Mouse (Mus musculus) liver, embryonic 15.5 days (tissue): ENCODE measurements around the gene Plxna1. TPM values are rescaled to one million over a fixed set of nuclear protein-coding genes. Genes with fewer than 3 reads are reported as not detected.
A peak's percentile ranks its signal among the peaks of the same experiment; 100 is the strongest.

ENCODE experiments used
- ATAC-seq: fragments of 200-750 bp; cut with Nextera tagmentation; 2 replicates; pipeline ENCODE4 v1.8.0; 2017; ENCODE audit warnings: moderate number of reproducible peaks, mild to moderate bottlenecking, moderate library complexity; ENCODE audit not compliant: insufficient read depth
- H3K27ac ChIP-seq: fragments of 300-500 bp; sonication (generic); replicated peaks from 2 replicates; pipeline ENCODE4 v1.5.1; 2015; ENCODE audit warnings: mild to moderate bottlenecking, inconsistent platforms
- H3K27me3 ChIP-seq: fragments of 300-500 bp; sonication (generic); 2 replicates; pipeline ENCODE4 v1.6.1; 2015; ENCODE audit warnings: mild to moderate bottlenecking, inconsistent platforms
- H3K36me3 ChIP-seq: fragments of 300-500 bp; sonication (generic); replicated peaks from 2 replicates; pipeline ENCODE4 v1.6.1; 2015; ENCODE audit warnings: moderate library complexity, mild to moderate bottlenecking, inconsistent platforms
- H3K4me1 ChIP-seq: fragments of 300-500 bp; sonication (generic); replicated peaks from 2 replicates; pipeline ENCODE4 v1.6.1; 2015; ENCODE audit warnings: inconsistent platforms
- H3K4me2 ChIP-seq: fragments of 300-500 bp; sonication (generic); 2 replicates; pipeline ENCODE4 v1.6.1; 2015; ENCODE audit warnings: moderate library complexity, mild to moderate bottlenecking, inconsistent platforms
- H3K4me3 ChIP-seq: fragments of 300-500 bp; sonication (generic); replicated peaks from 2 replicates; pipeline ENCODE4 v1.5.1; 2015; ENCODE audit warnings: mild to moderate bottlenecking, inconsistent platforms
- H3K9ac ChIP-seq: fragments of 300-500 bp; sonication (generic); 2 replicates; pipeline ENCODE4 v1.6.1; 2015; ENCODE audit warnings: moderate library complexity, mild to moderate bottlenecking, inconsistent platforms
- H3K9me3 ChIP-seq: fragments of 300-500 bp; sonication (generic); replicated peaks from 2 replicates; pipeline ENCODE4 v1.6.1; 2016; ENCODE audit warnings: inconsistent platforms
- WGBS: fragments of 180-500 bp; shearing (Covaris S2); methylation state at CpG from one replicate; pipeline ENCODE4 v1.1.7; 2015; ENCODE audit warnings: mixed read lengths; ENCODE audit not compliant: insufficient replicate concordance; 5-methylcytosine and 5-hydroxymethylcytosine counted together
- polyA plus RNA-seq: library from polyadenylated mRNA; unstranded; fragments of >200 nt; fragmentation: Nextera tagmentation; extraction: Ambion mirVana; gene quantifications from 2 replicates; pipeline ENCODE4 v1.2.1, GENCODE M21; 2015

The Plxna1 gene
- polyA plus RNA-seq, 1 experiment from 2014 or later = 1.8 TPM

DNA sequence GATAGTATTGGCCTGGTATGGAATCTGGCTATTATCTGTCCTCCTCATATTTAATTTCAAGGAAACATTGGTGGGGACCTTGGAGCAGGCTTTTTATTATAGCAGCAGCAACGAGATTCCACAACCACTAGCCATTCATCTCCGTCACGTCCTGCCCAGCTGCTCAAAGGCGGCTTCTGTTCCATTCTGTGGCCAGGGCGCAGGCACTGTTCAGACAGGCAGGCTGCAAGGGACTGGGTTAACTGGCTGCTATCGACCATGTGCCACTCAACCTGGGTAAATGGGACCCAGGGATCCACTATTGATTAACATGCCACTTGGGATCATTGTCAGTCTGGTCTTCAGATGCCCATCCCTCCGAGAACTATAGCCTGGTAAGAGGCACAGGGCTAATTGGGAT lies 27.4 kb upstream of the Plxna1 start:
- H3K9ac ChIP-seq = no peak overlapping the region
- WGBS = 72% methylated on average over 7 of the region's 7 CpGs

DNA sequence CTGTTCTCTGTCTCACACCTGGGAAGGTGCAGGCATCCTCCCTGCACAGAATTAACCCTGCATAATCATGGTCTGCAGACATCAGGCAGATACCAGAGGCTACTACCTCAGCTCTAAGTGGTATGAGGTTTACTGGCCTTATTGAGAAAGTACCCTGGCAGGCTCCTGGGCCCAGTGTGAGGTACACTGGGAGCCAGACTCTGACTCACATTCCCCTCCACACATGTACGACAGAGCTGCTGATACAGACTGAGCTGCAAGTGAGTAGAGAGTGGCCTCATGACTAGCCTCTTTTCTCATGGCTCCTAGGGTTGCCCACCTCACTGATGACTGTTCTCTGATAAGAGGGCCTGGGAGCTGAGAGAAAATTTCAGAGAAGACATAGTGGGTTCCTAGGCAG lies 24.5 kb upstream of the Plxna1 start:
- Histone ChIP-seq H3K36me3 (no peaks in the 10 kb centered on the region), H3K27me3 (no peaks in the 10 kb centered on the region), H3K4me1 (no peaks in the 10 kb centered on the region), H3K9me3 (no peaks in the 10 kb centered on the region), H3K9ac (no peak overlapping the region), H3K4me3 (no peak overlapping the region), H3K4me2 (no peak overlapping the region), H3K27ac (no peak overlapping the region)
- WGBS = 42% methylated on average over 1 of the region's 1 CpGs
- no peak for ATAC-seq

More for the DNA sequence above, 27.4 kb upstream of the Plxna1 start:
- Histone ChIP-seq H3K27me3 (no peaks in the 10 kb centered on the region), H3K4me2 (no peak overlapping the region), H3K4me1 (no peaks in the 10 kb centered on the region), H3K9me3 (no peaks in the 10 kb centered on the region), H3K4me3 (no peak overlapping the region), H3K27ac (no peak overlapping the region), H3K36me3 (no peaks in the 10 kb centered on the region)
- no peak for ATAC-seq

DNA sequence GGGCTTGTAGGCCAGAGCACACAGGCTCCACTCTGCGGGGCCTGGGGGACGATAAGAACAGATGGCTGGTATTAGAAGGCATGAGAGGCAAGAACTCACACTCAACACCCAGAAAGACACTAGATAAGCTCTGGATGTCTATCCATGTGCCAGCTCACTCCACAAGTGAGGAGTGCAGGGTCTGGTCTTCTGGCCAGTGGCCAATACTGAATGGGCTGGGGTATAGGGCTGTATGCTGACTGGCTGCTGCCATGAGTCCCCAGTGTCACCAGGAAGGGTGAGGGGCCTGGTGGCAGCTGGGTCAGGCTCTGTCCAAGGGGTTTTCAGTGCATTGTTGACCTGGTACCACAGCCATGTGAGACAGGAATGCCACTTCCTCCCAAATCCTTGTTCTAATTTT lies 22.3 kb upstream of the Plxna1 start:
- Histone ChIP-seq H3K27ac (no peak overlapping the region), H3K36me3 (no peaks in the 10 kb centered on the region), H3K9ac (no peak overlapping the region), H3K4me1 (no peaks in the 10 kb centered on the region), H3K27me3 (no peaks in the 10 kb centered on the region), H3K9me3 (no peaks in the 10 kb centered on the region), H3K4me3 (no peak overlapping the region), H3K4me2 (no peak overlapping the region)
- ATAC-seq = no peak
- WGBS = 57% methylated on average over 2 of the region's 2 CpGs

DNA sequence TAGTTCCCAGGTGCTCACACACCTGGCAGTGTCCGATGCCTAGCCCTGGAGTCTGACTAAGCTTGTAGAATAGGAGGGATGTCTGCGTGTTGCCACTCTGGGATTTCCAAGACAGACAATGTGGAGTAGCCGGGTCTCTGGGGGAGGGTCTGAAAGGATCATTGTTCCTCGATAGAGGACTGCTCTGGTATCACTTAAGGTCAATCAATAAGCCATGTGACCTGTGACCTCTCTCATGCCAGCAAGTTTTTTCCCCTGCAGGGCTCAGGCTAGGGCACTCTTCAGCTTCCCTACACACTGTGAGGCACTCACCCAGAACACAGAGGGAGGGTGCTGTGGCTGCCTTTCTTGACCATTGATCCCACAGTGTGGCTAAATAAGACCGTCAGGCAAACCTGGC lies 19.4 kb upstream of the Plxna1 start:
- Histone ChIP-seq H3K9ac (no peak overlapping the region), H3K27me3 (no peaks in the 10 kb centered on the region), H3K36me3 (no peaks in the 10 kb centered on the region), H3K4me1 (no peaks in the 10 kb centered on the region), H3K4me3 (no peak overlapping the region), H3K9me3 (no peaks in the 10 kb centered on the region), H3K27ac (no peak overlapping the region), H3K4me2 (no peak overlapping the region)
- 55% methylated on average over 5 of the region's 5 CpGs for WGBS
- ATAC-seq = no peak

DNA sequence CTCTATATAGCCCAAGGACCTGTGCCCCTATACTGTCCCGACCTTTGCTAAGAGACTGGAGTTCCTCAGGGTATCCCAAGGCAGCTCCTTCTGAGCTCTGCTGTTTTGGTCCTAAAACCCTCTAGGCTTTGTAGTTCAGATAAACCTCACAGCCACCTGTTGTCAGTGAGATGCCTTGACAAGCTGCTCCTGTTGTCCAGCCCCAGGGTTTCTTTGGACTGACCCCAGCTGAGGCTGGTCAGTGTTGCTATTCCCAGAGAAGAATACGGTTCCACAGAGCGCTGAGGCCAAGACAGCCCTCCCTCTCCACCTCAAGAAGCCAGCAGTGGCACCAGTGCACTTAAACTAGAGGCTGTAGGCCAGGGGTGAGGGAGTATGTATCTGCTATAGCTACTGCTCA lies 18.8 kb upstream of the Plxna1 start:
- Histone ChIP-seq H3K27me3 (no peaks in the 10 kb centered on the region), H3K9ac (no peak overlapping the region), H3K4me1 (no peaks in the 10 kb centered on the region), H3K36me3 (no peaks in the 10 kb centered on the region), H3K4me2 (no peak overlapping the region), H3K27ac (no peak overlapping the region), H3K4me3 (no peak overlapping the region), H3K9me3 (no peaks in the 10 kb centered on the region)
- 55% methylated on average over 3 of the region's 3 CpGs for WGBS
- ATAC-seq = no peak

DNA sequence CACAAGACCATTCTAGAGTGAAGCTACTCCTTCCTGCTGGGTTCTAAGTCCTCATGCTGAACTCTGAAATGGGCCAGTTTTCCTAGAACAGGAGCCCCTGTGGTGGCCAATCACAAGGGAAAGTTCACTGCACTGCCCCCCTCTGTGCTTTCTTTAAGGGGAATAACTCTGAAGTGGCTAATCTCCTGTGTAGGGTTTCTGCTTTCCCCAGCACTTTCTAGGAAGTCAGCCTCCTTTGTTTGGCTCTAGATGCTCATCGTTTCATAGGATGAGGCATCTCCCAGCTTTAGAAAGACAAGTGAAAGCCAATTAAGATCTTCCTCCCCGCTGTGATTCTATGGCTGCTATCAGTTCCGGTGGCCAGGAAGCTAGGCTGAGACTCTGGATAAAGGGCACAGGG lies 18.3 kb upstream of the Plxna1 start:
- no peak overlapping the region for H3K27ac ChIP-seq
- H3K4me2 ChIP-seq = no peak overlapping the region
- no peak for ATAC-seq
- H3K4me3 ChIP-seq = no peak overlapping the region
- no peaks in the 10 kb centered on the region for H3K36me3 ChIP-seq
- H3K27me3 ChIP-seq = no peaks in the 10 kb centered on the region
- H3K9ac ChIP-seq = no peak overlapping the region
- no peaks in the 10 kb centered on the region for H3K9me3 ChIP-seq
- 54% methylated on average over 3 of the region's 3 CpGs for WGBS
- H3K4me1 ChIP-seq = no peaks in the 10 kb centered on the region

DNA sequence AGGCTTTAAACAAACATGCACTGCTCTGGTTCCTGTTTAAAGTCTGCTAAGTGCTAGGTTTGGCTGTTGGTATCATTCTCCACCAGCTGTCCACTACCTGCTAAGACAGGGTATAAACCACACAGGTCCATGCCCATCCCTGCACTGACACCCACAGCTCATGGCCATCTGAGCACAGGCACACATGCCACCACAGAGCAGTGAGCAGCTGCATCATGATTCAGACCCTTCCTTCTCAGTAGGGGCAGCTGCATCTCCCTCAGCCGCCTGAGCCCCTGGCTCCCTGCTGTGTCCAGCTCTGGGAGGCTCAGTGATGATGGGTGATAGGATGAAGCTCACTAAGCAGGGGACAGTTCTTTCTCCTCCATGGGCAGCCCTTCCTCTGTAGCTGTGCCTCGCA lies 15.8 kb upstream of the Plxna1 start:
- Histone ChIP-seq H3K9me3 (no peaks in the 10 kb centered on the region), H3K4me1 (no peaks in the 10 kb centered on the region), H3K27ac (no peak overlapping the region), H3K4me2 (no peak overlapping the region), H3K9ac (no peak overlapping the region), H3K27me3 (no peaks in the 10 kb centered on the region), H3K36me3 (no peaks in the 10 kb centered on the region), H3K4me3 (no peak overlapping the region)
- WGBS = 35% methylated on average over 2 of the region's 2 CpGs
- ATAC-seq = no peak

DNA sequence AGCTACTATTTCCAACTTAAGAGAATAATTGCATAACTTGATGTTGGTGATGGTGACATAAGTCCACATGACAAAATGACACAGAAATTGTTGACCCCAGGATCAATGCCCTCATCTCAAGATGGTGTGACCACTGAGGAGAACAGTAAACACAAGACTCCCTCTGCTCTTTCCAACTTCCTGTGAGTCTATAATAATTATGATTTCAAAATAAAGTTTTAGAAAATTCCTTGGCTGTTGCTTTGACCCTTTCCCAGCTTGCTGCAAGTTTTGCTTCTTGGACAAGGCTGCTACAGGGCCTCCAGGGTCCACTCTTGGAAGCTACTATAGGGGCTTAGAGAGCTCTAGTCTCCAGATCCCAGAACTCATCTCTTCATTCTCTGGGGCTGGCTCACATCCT lies 6.4 kb upstream of the Plxna1 start:
- Histone ChIP-seq H3K4me3 (no peak overlapping the region), H3K27me3 (peaks cover 5% of the 10 kb centered on the region; the same call in 1 of the 2 replicates), H3K36me3 (no peaks in the 10 kb centered on the region), H3K27ac (no peak overlapping the region), H3K4me2 (no peak overlapping the region), H3K9ac (no peak overlapping the region), H3K9me3 (no peaks in the 10 kb centered on the region), H3K4me1 (no peaks in the 10 kb centered on the region)
- ATAC-seq = no peak

DNA sequence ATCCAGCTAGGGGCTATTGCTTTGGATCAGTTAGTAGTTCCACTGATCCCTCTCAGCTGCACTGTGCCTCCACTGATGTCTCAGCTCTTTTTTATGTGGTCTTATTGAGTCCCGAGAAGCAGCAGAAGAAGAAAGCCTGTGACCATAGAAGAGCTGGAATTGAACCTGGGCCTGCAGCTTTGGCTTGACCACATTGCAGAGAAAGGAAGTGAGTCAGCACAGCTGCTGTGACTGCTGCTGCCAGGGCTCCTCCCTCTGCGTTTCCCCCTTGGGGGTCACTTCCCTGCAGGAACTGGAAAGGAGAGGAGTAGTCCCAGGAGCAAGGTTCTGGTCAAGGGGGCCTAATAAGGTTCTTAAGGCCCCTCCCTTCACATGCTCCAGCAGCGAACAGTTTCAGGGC lies 1.9 kb upstream of the Plxna1 start:
- ATAC-seq = no peak
- Histone ChIP-seq H3K27ac (no peak overlapping the region), H3K36me3 (no peaks in the 10 kb centered on the region), H3K27me3 (peaks cover 45% of the 10 kb centered on the region), H3K9ac (no peak overlapping the region), H3K4me2 (no peak overlapping the region), H3K9me3 (no peaks in the 10 kb centered on the region), H3K4me1 (peaks cover 36% of the 10 kb centered on the region), H3K4me3 (no peak overlapping the region)
- 26% methylated on average over 3 of the region's 3 CpGs for WGBS

DNA sequence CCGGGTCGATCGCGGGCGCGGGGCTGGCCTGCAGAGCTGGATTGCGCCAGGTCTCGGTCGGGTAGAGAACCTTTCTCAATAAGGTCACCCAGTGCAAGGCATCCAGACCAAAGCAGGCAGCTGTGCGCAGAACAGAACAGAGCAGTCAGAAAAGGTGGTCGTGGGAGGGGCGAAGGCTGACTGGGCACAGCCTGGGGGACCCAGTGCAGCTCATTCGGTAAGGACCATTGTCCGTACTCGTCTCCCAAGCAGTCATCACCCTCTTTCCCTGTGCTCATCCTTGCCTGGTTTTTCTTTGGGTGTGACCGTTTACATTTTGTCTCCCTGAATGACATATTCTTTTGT lies 659 bp upstream of the Plxna1 start:
- peak overlapping the region; percentile 67 for H3K4me3 ChIP-seq
- ATAC-seq = no peak
- WGBS = 11% methylated on average over 16 of the region's 16 CpGs
- H3K9ac ChIP-seq = no peak overlapping the region; the same call in 1 of the 2 replicates
- no peak overlapping the region for H3K27ac ChIP-seq
- peaks cover 36% of the 10 kb centered on the region for H3K4me1 ChIP-seq
- H3K4me2 ChIP-seq = peak overlapping the region; percentile 89
- H3K36me3 ChIP-seq = no peaks in the 10 kb centered on the region
- peaks cover 45% of the 10 kb centered on the region for H3K27me3 ChIP-seq
- H3K9me3 ChIP-seq = no peaks in the 10 kb centered on the region

DNA sequence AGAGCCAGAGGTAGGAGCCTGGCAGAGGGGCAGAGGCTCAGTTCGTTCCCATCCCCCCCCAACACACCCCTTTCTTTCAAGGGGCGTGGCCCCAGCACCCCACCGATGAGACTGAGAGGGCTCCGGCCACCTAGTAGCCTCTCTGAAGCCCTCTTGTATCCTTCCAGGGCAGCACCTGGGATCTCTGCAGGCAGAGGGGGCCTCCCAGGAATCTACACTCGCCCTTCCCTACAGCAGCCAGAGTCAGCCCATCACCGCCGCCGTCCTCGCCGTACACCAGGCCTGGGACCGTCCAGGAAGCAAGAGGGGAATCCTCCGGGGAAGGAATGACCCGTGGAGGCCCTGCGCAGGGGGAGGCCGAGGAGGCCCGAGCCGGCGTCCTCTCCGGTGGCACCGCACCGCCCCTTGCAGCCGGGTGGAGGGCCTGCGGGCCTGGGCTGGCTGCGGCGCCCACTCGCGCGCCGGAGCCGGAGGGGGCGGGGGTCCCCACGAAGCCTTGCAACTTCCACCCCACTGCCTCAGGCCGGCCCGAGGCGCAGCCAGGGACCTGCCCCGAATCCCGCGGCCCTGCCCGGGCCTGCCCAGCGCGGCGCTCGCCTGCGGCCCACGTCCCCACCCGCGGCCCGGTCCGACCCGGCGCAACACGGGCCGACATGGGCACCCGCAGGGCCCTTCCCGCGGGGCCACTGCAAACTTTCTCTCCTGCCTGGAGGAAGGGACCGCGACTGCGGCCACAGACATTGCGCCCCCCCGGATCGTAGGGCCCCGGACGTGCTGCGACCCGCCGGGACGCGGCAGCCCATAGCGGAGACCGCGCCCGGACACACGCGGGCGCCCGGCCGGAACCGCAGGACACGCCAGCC lies 771 bp downstream of the Plxna1 start:
- Histone ChIP-seq H3K9ac (peak overlapping the region; percentile 61), H3K4me2 (peak overlapping the region; percentile 89), H3K9me3 (no peaks in the 10 kb centered on the region), H3K27me3 (peaks cover 45% of the 10 kb centered on the region), H3K4me1 (peaks cover 36% of the 10 kb centered on the region), H3K36me3 (no peaks in the 10 kb centered on the region), H3K27ac (no peak overlapping the region), H3K4me3 (peak overlapping the region; percentile 67)
- 1% methylated on average over 80 of the region's 80 CpGs for WGBS
- ATAC-seq = peak; percentile 34; the same call in 1 of the 2 replicates
